Mouse (Mus musculus) retina, adult 2 months (tissue): Measurements from ENCODE around the gene Sh3rf1.
"Not testable (repeated sequence)": the region's sequence is repeated elsewhere in the genome, so short reads cannot be mapped to it uniquely, and the experiment has no call there.

ENCODE experiments used
- DNase-seq: peaks from one replicate; pipeline ENCODE4 v3.0.0-alpha.2; 2012; ENCODE audit warnings: low read depth, low spot score

The Sh3rf1 gene

GRCm38 (mm10) chr8:61362301-61362913 is 138.7 kb downstream of the Sh3rf1 start:
- DNase-seq, result no peak

DNA sequence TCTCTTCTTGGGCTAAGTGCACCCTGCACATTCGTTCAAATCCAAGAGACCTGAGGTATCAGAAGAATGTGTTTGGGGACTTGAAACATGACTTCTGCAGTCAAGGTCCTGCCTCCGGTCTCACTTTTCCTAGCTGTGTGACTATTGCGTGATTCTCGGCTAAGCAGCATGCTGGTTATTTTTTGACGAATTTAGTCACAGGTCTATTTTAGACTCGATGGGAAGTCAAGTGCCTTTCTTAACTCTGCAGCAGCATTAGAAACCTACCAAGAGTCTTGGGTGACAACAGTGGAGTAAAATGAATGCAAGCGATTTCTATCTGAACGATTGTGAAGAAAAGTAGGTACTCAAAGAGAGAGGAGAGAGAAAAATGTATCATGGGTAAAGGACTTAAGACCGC is 149.6 kb downstream of the Sh3rf1 start:
- no peak for DNase-seq

GRCm38 (mm10) chr8:61374059-61374755 is 150.5 kb downstream of the Sh3rf1 start:
- no peak for DNase-seq

DNA sequence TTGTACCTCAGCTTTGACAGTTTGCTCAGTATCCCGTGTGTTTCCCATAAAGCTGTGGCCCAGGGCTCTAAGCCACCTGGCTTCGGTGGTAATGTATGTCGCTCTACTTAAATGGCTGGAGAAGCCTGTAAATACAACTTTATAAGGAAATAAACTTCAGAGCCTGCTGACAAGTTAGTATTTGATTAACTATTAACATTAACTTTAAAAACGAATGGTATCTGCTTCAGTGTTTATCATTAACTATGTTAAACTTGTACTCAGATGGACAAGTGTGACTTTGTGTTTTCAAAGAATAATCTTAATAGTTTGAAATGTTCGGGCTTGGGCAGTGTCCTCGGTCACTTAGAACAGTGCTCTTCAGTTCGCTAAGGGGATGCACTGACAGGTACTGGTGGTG is 151.5 kb downstream of the Sh3rf1 start:
- no peak for DNase-seq

- DNase-seq, result no peak
Measured at GRCm38 (mm10) chr8:61378847-61379698, 155.4 kb downstream of the Sh3rf1 start.

DNA sequence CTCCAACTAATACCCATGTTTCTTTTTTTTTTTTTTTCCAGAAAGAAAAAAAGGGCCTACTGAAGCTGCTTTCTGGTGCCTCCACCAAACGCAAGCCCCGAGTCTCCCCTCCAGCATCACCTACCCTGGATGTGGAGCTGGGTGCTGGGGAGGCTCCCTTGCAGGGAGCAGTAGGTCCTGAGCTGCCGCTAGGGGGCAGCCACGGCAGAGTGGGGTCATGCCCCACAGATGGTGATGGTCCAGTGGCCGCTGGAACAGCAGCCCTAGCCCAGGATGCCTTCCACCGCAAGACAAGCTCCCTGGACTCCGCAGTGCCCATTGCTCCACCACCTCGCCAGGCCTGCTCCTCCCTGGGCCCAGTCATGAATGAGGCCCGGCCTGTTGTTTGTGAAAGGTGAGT is 160.9 kb downstream of the Sh3rf1 start:
- DNase-seq, result no peak

DNA sequence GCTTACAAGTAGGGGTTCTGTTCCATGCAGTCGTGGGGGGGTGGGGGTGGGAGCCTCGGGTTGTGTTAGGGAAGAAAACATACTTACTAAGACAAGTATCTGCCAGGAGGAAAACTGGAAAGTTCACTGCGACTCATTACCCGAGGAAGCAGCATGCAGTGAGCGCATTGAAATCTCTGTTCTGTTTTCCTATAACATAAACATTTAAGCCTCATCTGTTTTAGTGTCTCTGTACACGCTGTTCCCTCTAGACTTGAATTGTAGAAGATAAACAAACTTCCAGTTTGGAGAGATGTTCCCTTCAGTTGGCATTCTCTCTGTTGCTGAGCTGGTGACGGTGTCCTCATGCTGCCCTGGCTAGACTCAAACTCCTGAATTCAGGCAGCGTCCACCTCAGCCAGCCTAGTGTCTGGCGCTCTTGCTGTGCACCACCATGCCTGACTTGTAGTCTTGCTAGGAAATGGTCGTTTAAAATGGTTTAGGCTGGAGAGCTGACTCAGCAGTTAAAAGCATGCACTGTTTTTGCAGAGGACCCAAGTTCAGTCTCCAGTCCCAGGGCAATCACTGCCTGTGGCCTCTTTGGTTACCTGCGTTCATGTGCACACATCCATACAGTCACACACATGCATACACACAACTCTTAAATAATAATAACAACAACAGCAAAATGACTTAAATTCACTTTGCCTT is 162.0 kb downstream of the Sh3rf1 start:
- no peak for DNase-seq

- DNase-seq, result no peak
Measured at GRCm38 (mm10) chr8:61386645-61387044, 163.0 kb downstream of the Sh3rf1 start.

- DNase-seq, result no peak
Measured at GRCm38 (mm10) chr8:61387501-61387963, 163.9 kb downstream of the Sh3rf1 start.

DNA sequence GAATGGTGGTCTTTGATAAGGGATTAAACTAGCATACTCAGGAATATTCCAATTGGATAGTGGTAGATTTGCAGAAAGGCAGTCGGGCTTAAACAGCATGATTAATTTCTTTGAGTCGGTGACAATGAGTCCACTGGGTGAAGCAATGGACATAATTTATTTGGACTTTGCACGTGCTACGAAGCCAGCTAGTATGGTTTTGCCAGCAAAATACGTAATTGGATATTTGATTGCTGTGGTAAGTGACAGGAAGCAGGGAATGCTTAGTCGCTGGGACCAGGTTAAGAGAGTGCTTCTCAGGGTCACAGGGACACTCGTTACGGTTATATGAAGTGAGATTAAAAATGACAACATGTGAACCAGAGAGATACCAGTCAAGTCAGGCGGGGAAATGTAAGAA is 164.7 kb downstream of the Sh3rf1 start:
- DNase-seq, result no peak

DNA sequence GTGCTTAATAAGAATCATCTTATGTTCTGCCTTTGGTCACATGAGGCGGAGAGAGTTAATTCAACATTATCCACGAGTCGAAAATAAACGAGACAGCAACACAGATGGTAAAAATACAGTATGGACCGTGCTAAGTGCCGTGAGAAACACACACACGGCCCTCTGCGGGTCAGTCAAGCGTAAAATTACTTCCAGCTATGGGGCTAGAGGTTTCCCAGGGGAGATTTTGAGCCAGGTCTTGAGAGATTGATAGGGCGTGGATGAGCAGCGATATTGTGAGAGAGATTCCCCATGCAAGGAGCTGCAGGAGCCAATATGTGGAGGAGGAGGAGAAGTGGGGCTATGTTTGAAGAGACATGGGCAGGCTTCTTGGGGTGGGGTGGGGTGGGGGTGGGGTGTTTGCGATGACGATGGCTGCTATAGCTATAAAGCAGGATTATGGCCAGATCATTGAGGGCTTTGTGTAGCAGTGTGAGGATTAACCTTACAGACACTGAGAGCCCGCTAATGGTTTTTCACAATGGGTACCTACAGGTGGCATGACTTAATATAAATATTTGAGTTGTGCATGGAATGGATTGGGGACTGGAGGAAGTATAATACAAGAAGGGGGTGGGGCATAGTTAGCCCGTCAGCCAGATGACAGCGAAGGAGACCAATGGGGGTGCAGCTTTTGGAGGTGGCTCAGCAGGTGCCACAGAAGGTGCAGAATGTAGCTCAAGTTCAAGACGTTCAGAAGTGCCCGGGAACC is 166.8 kb downstream of the Sh3rf1 start:
- no peak for DNase-seq

DNA sequence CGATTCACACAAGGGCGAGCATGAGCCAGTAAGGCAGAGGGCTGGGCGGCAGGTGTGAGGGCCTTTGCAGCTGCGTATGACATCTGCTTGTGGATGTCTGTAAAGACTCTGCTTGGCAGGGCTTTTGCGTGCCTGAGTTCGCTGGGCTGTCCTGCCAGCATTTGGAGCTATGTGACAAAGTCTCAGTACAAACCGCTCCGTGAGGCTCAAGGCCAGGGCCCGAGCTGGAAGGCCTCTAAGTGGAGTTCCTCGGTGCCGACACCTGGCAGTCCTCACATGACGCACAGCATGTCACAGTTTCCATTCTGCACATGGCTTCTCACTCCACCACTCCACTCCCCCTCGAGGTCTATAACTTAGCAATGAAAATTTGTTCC is 167.4 kb downstream of the Sh3rf1 start:
- DNase-seq, result no peak

GRCm38 (mm10) chr8:61397139-61397538 is 173.5 kb downstream of the Sh3rf1 start:
- no peak for DNase-seq

- DNase-seq, result no peak
Measured at GRCm38 (mm10) chr8:61397755-61398154, 174.1 kb downstream of the Sh3rf1 start.

GRCm38 (mm10) chr8:61402861-61403260 is 179.2 kb downstream of the Sh3rf1 start:
- DNase-seq, result no peak

GRCm38 (mm10) chr8:61403266-61404177 is 179.8 kb downstream of the Sh3rf1 start:
- no peak for DNase-seq

GRCm38 (mm10) chr8:61404178-61404560 is 180.5 kb downstream of the Sh3rf1 start:
- DNase-seq, result no peak

GRCm38 (mm10) chr8:61409081-61409480 is 185.4 kb downstream of the Sh3rf1 start:
- no peak for DNase-seq

GRCm38 (mm10) chr8:61409712-61410111 is 186.0 kb downstream of the Sh3rf1 start:
- DNase-seq, result not testable (repeated sequence)

- DNase-seq, result no peak
Measured at GRCm38 (mm10) chr8:61419521-61419920, 195.8 kb downstream of the Sh3rf1 start.
